Mouse (Mus musculus) neural tube, embryonic 15.5 days (tissue): ENCODE measurements at regions not wholly inside any gene's neighbourhood (a gene's known extent, or its start where the extent isn't known, plus 50 kb on each side); places are given as distances from the start of the nearest gene placed in this dataset.

Source experiments
- ATAC-seq: fragments of 200-750 bp; cut with Nextera tagmentation; 2 replicates; pipeline ENCODE4 v1.8.0; 2017; ENCODE audit warnings: mild to moderate bottlenecking, moderate TSS enrichment, moderate library complexity; ENCODE audit not compliant: low FRiP score
- H3K27ac ChIP-seq: fragments of 300-500 bp; sonication (generic); replicated peaks from 2 replicates; pipeline ENCODE4 v1.5.1; 2015; ENCODE audit warnings: mild to moderate bottlenecking, inconsistent platforms
- H3K27me3 ChIP-seq: fragments of 300-500 bp; sonication (generic); replicated peaks from 2 replicates; pipeline ENCODE4 v1.6.1; 2015; ENCODE audit warnings: inconsistent platforms
- H3K36me3 ChIP-seq: fragments of 300-500 bp; sonication (generic); 2 replicates; pipeline ENCODE4 v1.6.1; 2015; ENCODE audit warnings: inconsistent platforms
- H3K4me1 ChIP-seq: fragments of 300-500 bp; sonication (generic); 2 replicates; pipeline ENCODE4 v1.6.1; 2015; ENCODE audit warnings: inconsistent platforms
- H3K4me2 ChIP-seq: fragments of 300-500 bp; sonication (generic); 2 replicates; pipeline ENCODE4 v1.6.1; 2015; ENCODE audit warnings: inconsistent platforms, mild to moderate bottlenecking, moderate library complexity
- H3K4me3 ChIP-seq: fragments of 300-500 bp; sonication (generic); replicated peaks from 2 replicates; pipeline ENCODE4 v1.5.1; 2015; ENCODE audit warnings: mild to moderate bottlenecking, inconsistent platforms
- H3K9ac ChIP-seq: fragments of 300-500 bp; sonication (generic); replicated peaks from 2 replicates; pipeline ENCODE4 v1.6.1; 2015; ENCODE audit warnings: mild to moderate bottlenecking, inconsistent platforms
- H3K9me3 ChIP-seq: fragments of 300-500 bp; sonication (generic); replicated peaks from 2 replicates; pipeline ENCODE4 v1.6.1; 2016; ENCODE audit warnings: inconsistent platforms
- WGBS: fragments of 180-500 bp; shearing (Covaris S2); methylation state at CpG from one replicate; pipeline ENCODE4 v1.1.7; 2015; ENCODE audit warnings: mixed read lengths; 5-methylcytosine and 5-hydroxymethylcytosine counted together

DNA sequence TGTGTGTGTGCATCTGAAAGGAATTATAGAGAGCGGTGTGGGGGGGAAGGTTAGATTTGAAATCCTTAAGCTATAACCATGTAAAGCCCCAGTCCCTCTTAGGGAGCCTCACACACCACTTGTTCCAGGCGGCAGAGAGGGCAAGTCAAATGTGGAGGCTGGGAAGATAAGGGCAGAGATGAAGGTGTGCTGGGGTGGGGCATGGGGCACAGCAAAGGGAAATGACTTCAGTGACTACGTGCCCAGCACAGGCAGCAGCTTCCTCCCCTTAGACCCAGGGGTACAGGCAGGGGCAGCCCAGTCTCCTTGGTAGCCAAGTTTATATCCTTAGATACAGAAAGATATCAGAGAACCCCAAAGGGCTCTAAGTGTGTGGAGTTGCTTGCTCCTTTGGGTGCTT is 161.8 kb upstream of the 4930535I16Rik start:
- Histone ChIP-seq H3K9ac (no peak overlapping the region), H3K9me3 (no peaks in the 10 kb centered on the region), H3K4me1 (no peaks in the 10 kb centered on the region), H3K27me3 (peaks cover 6% of the 10 kb centered on the region; the same call in 1 of the 2 replicates), H3K27ac (no peak overlapping the region), H3K4me3 (no peak overlapping the region), H3K4me2 (no peak overlapping the region), H3K36me3 (no peaks in the 10 kb centered on the region)
- ATAC-seq: no peak
- 81% methylated on average over 3 of the region's 3 CpGs for WGBS

DNA sequence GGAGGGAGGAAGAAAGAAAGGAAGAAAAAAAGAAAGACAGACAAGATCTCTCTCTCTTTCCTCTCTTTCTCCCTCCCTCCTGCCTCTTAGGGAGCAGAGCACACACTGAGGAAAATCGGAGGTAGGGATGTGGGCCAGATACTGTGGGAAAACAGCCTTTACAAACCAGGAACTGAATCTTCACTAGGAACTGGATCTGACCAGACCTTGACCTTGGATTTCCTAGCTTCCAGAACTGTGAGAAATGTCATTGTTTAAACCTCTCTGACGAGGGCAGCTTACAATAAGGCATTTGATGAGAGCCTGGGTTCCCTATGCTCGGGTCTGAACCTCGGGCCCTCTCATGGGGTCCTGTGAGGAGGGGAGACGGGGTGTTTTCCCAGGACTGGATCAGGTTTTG is 157.7 kb upstream of the 4930535I16Rik start:
- Histone ChIP-seq H3K4me3 (no peak overlapping the region), H3K27me3 (peaks cover 6% of the 10 kb centered on the region; the same call in 1 of the 2 replicates), H3K9me3 (no peaks in the 10 kb centered on the region), H3K4me1 (no peaks in the 10 kb centered on the region), H3K27ac (no peak overlapping the region), H3K36me3 (no peaks in the 10 kb centered on the region), H3K9ac (no peak overlapping the region), H3K4me2 (no peak overlapping the region)
- no peak for ATAC-seq
- WGBS: 71% methylated on average over 5 of the region's 5 CpGs

DNA sequence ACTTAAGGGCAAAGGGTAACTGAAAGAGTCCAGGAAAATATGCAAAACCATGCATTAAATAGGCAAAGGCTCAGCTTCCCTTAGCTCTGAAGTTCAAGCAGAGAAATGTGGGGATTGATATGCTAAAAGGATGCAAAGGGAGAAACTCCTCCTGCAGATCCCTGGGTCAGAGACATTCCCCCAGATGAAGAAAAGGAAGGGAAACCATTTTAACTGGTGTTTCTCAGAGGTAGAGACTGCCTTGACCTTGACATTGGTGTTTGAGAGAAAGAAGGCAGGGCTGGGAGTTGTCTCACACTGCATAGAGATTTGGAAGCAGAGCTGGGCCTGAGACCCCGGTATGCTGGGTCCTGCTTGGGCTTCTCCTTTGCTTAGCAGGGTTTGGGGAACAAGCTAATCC is 155.8 kb upstream of the 4930535I16Rik start:
- no peak overlapping the region for H3K27ac ChIP-seq
- H3K4me3 ChIP-seq: no peak overlapping the region
- no peak overlapping the region for H3K9ac ChIP-seq
- peaks cover 4% of the 10 kb centered on the region; the same call in 1 of the 2 replicates for H3K27me3 ChIP-seq
- whole genome bisulfite sequencing: 79% methylated on average over 1 of the region's 1 CpGs
- H3K4me2 ChIP-seq: no peak overlapping the region
- H3K36me3 ChIP-seq: no peaks in the 10 kb centered on the region
- no peaks in the 10 kb centered on the region for H3K9me3 ChIP-seq
- H3K4me1 ChIP-seq: no peaks in the 10 kb centered on the region
- ATAC-seq: no peak

GRCm38 (mm10) chr4:124064601-124065000 is 146.8 kb upstream of the 4930535I16Rik start:
- no peak for ATAC-seq
- H3K4me3 ChIP-seq: no peak overlapping the region
- WGBS: 94% methylated on average over 2 of the region's 3 CpGs
- no peak overlapping the region for H3K4me2 ChIP-seq
- H3K4me1 ChIP-seq: 0 out of 2 replicates have a peak, but pooled peaks cover 3% of the 10 kb centered on the region
- H3K9me3 ChIP-seq: no peaks in the 10 kb centered on the region
- no peak overlapping the region for H3K9ac ChIP-seq
- H3K27me3 ChIP-seq: no peaks in the 10 kb centered on the region
- no peaks in the 10 kb centered on the region for H3K36me3 ChIP-seq
- H3K27ac ChIP-seq: no peak overlapping the region

GRCm38 (mm10) chr4:124063269-124064100 is 145.7 kb upstream of the 4930535I16Rik start:
- Histone ChIP-seq H3K36me3 (no peaks in the 10 kb centered on the region), H3K4me2 (no peak overlapping the region), H3K9ac (no peak overlapping the region), H3K27ac (no peak overlapping the region), H3K27me3 (no peaks in the 10 kb centered on the region), H3K4me1 (0 out of 2 replicates have a peak, but pooled peaks cover 3% of the 10 kb centered on the region), H3K4me3 (no peak overlapping the region), H3K9me3 (no peaks in the 10 kb centered on the region)
- ATAC-seq: no peak
- 70% methylated on average over 4 of the region's 4 CpGs for WGBS

- no peaks in the 10 kb centered on the region for H3K36me3 ChIP-seq
- no peaks in the 10 kb centered on the region for H3K9me3 ChIP-seq
- H3K27me3 ChIP-seq: no peaks in the 10 kb centered on the region
- 91% methylated on average over 8 of the region's 8 CpGs for whole genome bisulfite sequencing
- no peak overlapping the region for H3K4me3 ChIP-seq
- H3K27ac ChIP-seq: no peak overlapping the region
- no peak overlapping the region for H3K9ac ChIP-seq
- H3K4me1 ChIP-seq: no peaks in the 10 kb centered on the region
- no peak overlapping the region for H3K4me2 ChIP-seq
- ATAC-seq: no peak
Observed at GRCm38 (mm10) chr4:124057607-124058006, 139.8 kb upstream of the 4930535I16Rik start.

DNA sequence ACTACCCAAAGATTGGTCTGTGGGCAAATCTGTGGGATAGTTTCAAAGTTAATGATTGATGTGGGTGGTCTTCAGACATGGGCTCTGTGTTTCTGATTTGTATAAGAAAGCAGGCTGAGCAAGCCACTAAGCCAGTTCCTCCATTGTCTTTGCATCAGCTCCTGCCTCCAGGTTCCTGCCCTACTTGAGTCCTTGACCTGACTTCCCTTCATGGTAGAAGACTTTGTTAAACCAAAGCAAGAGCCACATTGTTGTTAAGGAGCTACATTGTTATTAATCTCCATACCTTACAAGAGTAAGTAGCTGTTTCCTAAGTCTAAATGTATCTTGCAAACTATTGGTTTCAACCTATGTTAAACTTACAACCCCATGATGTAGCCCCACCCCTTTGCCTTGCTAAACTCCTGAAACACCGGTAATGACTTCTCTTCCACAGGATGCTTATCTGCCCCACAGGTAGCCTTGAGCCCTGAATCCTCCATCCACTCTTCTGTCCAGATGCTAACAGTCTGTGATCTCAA is 136.5 kb upstream of the 4930535I16Rik start:
- no peak for ATAC-seq

DNA sequence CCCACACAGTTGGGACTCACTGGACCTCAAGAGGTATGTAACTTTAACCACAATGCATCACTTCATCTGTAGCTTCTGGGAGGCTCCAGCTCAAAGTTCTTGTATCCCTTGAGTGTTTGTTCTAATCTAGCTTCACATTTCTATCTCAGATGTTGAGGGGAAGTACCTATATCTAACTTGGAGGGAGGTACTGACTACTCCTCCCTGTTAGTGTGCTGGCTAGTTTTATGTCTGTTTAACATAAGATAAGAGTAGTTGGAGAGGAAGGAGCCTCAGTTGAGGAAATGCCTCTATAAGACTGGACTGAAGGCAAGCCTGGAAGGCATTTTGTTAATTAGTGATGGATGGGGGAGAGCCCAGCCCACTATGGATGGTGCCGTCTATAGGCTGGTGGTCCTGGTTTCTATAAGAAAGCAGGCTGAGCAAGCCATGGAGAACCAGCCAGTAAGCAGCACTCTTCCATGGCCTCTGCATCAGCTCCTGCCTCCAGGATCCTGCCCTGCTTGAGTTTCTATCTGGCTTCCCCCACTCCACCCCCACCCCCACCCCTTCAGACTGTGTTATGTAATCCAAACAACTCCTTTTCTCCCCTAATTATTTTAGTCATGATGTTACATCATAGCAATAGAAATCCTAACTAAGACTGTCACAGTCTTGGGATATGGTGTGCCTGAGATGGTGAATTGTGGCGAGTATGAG is 135.7 kb upstream of the 4930535I16Rik start:
- Histone ChIP-seq H3K9ac (no peak overlapping the region), H3K4me1 (peaks cover 6% of the 10 kb centered on the region), H3K27me3 (no peaks in the 10 kb centered on the region), H3K4me2 (no peak overlapping the region), H3K36me3 (no peaks in the 10 kb centered on the region), H3K27ac (no peak overlapping the region), H3K4me3 (no peak overlapping the region), H3K9me3 (no peaks in the 10 kb centered on the region)
- WGBS: 95% methylated on average over 2 of the region's 2 CpGs
- ATAC-seq: no peak

More for the DNA sequence above, 136.5 kb upstream of the 4930535I16Rik start:
- no peaks in the 10 kb centered on the region for H3K27me3 ChIP-seq
- H3K4me2 ChIP-seq: no peak overlapping the region
- H3K4me3 ChIP-seq: no peak overlapping the region
- no peak overlapping the region for H3K9ac ChIP-seq
- H3K36me3 ChIP-seq: no peaks in the 10 kb centered on the region
- WGBS: 88% methylated on average over 1 of the region's 1 CpGs
- H3K4me1 ChIP-seq: no peaks in the 10 kb centered on the region
- H3K27ac ChIP-seq: no peak overlapping the region
- H3K9me3 ChIP-seq: no peaks in the 10 kb centered on the region

DNA sequence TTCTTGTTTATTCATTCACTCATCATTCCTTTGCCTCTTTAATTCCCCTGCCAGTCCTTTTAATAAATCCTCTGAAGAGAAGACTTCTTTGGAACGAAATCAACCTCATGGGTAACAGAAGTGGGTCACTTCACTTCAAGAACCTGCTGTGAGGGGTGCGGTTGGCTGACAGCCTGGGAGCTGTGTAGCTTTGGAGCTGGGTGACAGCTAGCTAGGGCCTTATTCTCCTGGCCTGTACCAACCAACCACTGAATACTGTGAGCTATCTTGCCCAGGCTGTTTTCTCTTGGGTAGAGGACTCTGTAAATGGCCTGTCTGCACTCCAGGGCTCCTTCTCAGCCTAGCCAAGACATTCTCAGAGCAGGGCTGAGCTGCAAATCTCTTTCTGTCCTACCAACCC is 134.6 kb upstream of the 4930535I16Rik start:
- peaks cover 13% of the 10 kb centered on the region for H3K4me1 ChIP-seq
- ATAC-seq: no peak
- no peaks in the 10 kb centered on the region for H3K36me3 ChIP-seq
- no peaks in the 10 kb centered on the region for H3K27me3 ChIP-seq
- no peak overlapping the region for H3K4me2 ChIP-seq
- no peak overlapping the region for H3K9ac ChIP-seq
- H3K9me3 ChIP-seq: no peaks in the 10 kb centered on the region
- 73% methylated on average over 2 of the region's 2 CpGs for WGBS
- H3K27ac ChIP-seq: no peak overlapping the region
- H3K4me3 ChIP-seq: no peak overlapping the region

- no peaks in the 10 kb centered on the region for H3K9me3 ChIP-seq
- H3K4me1 ChIP-seq: peaks cover 13% of the 10 kb centered on the region
- no peak overlapping the region for H3K4me2 ChIP-seq
- peak; percentile 72 for ATAC-seq
- 10% methylated on average over 12 of the region's 12 CpGs for WGBS
- peak overlapping the region; percentile 63 for H3K27ac ChIP-seq
- H3K9ac ChIP-seq: no peak overlapping the region
- H3K27me3 ChIP-seq: no peaks in the 10 kb centered on the region
- H3K4me3 ChIP-seq: no peak overlapping the region
- H3K36me3 ChIP-seq: no peaks in the 10 kb centered on the region
Observed at GRCm38 (mm10) chr4:124048348-124048831, 130.6 kb upstream of the 4930535I16Rik start.

DNA sequence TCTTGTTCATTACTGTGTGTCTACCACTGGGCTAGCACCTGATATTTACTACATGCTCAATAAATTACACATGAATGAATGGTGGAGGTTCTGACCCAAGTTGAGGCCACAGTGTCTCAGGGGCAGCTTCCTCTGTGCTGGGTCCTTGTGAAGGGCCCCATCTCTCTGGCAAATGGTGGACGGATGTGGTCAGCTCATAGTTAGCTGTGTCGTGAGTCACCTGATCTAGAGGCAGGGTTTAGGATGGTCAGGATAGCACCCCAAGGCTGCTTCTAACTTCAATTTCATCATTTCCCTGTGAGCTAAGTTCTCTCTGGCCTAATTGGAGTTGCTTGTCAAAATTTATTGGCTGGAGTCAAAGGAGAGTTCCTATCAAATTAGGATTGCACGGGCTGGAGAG is 130.1 kb upstream of the 4930535I16Rik start:
- 37% methylated on average over 3 of the region's 3 CpGs for WGBS
- Histone ChIP-seq H3K27ac (peak overlapping the region; percentile 63), H3K9ac (no peak overlapping the region), H3K36me3 (no peaks in the 10 kb centered on the region), H3K4me2 (no peak overlapping the region), H3K27me3 (no peaks in the 10 kb centered on the region), H3K4me3 (no peak overlapping the region), H3K4me1 (peaks cover 13% of the 10 kb centered on the region), H3K9me3 (no peaks in the 10 kb centered on the region)
- no peak; the same call in 1 of the 2 replicates for ATAC-seq
